ENCODE assay signal across 9 mouse cellular contexts in the genomic region with DNA sequence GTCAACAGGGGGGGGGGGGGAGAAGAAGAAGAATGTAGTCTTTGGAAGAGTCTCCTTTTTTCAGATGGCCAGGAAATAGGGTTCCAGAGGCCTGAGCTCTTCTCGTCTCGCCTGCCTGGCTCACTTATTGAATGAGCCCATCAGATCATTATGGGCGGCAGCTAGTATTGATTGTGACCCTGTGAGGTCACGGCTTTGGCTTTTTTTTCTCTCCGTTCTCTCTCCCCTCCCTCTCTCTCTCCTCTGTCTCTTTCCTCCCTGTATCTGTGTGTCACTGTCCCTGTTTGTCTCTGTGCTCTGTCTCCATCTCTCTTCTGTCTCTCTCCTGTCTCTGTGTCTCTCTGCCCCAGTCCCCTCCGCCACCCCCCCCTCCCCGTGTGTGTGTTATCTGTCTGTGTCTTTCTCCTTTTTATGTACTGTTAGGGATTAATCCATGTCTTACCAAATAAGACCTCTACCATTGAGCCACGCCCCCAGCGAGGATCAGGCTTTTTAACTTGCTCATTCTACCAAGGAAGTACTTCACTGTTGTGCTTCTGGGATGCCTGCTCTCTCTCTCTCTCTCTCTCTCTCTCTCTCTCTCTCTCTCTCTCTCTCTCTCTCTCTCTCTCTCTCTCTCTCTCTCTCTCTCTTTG. TPM values are rescaled to one million over a fixed set of nuclear protein-coding genes. Genes with fewer than 3 reads are reported as not detected.
A peak's percentile ranks its signal among the peaks of the same experiment; 100 is the strongest.
DNase-seq lines count a peak whose midpoint lies in the region; ATAC-seq lines count a peak whose summit lies in the region.
"Had no signal": no experiment of that assay in that cellular context is flagged by ENCODE, and none has a peak within 500 bp of the region (broad histone marks: within the 10 kb centered on the region; RNA-seq: fewer than 3 reads in every experiment).

No protein-coding gene starts in this region.

- WGBS in embryonic facial prominence, embryonic 12.5 days, result 32% methylated on average over 9 of the region's 9 CpGs
- 36% methylated on average over 9 of the region's 9 CpGs for WGBS in limb, embryonic 13.5 days

- no peaks in the 10 kb centered on the region for H3K27me3 ChIP-seq in embryonic facial prominence, embryonic 12.5 days
- no peaks in the 10 kb centered on the region for H3K27me3 ChIP-seq in limb, embryonic 13.5 days

- no peak overlapping the region for H3K4me3 ChIP-seq in embryonic facial prominence, embryonic 12.5 days
- no peak overlapping the region for H3K4me3 ChIP-seq in limb, embryonic 13.5 days

- peak; percentile 33 to 45 for DNase-seq in lung, adult 18-20 months
- DNase-seq in lung, postnatal 25 days (ENCODE audit: low spot score), result no peak
- DNase-seq in retina, embryonic 14.5 days (ENCODE audit: low spot score), result peak; percentile 46
- no peak for DNase-seq in right cerebral cortex, postnatal 14 days
- DNase-seq in adrenal gland, postnatal 25 days, result no peak
- DNase-seq in cerebellum, postnatal 4 days (ENCODE audit: low spot score in 2 of 2), result no peak

- H3K9me3 ChIP-seq in embryonic facial prominence, embryonic 12.5 days, result no peaks in the 10 kb centered on the region
- H3K9me3 ChIP-seq in limb, embryonic 13.5 days, result no peaks in the 10 kb centered on the region

- H3K27ac ChIP-seq in embryonic facial prominence, embryonic 12.5 days, result no peak overlapping the region
- H3K27ac ChIP-seq in limb, embryonic 13.5 days, result no peak overlapping the region

- no peak for ATAC-seq in embryonic facial prominence, embryonic 12.5 days (ENCODE audit: insufficient number of reproducible peaks, insufficient read depth, low FRiP score, low TSS enrichment)
- no peak for ATAC-seq in limb, embryonic 13.5 days (ENCODE audit: low FRiP score, low read depth)

- H3K36me3 ChIP-seq in embryonic facial prominence, embryonic 12.5 days, result no peaks in the 10 kb centered on the region
- no peaks in the 10 kb centered on the region for H3K36me3 ChIP-seq in limb, embryonic 13.5 days

- H3K4me1 ChIP-seq in embryonic facial prominence, embryonic 12.5 days, result peaks cover 39% of the 10 kb centered on the region
- H3K4me1 ChIP-seq in limb, embryonic 13.5 days, result peaks cover 33% of the 10 kb centered on the region

- no peak overlapping the region for H3K9ac ChIP-seq in embryonic facial prominence, embryonic 12.5 days
- H3K9ac ChIP-seq in limb, embryonic 13.5 days, result no peak overlapping the region

- peak overlapping the region; percentile 89 for H3K4me2 ChIP-seq in embryonic facial prominence, embryonic 12.5 days (replicated peaks)
- H3K4me2 ChIP-seq in limb, embryonic 13.5 days (replicated peaks), result peak overlapping the region; percentile 97

RNA-seq across cellular contexts. Expression of a gene that starts 1.5 kb away (rescaled TPM):
- 9.0 and 10.7 TPM in 2 replicates for polyA plus RNA-seq in embryonic facial prominence, embryonic 12.5 days (2016; fragmentation: Nextera tagmentation; extraction: Ambion mirVana)
- polyA plus RNA-seq in limb, embryonic 13.5 days (2015; fragmentation: Nextera tagmentation; extraction: Ambion mirVana), result 7.7 and 9.1 TPM in 2 replicates
- total RNA-seq in adrenal gland, postnatal 25 days (2021), result 31.3 and 41.0 TPM in 2 replicates

RNA-seq across cellular contexts. Expression of a gene that starts 22.0 kb away (rescaled TPM):
- polyA plus RNA-seq in embryonic facial prominence, embryonic 12.5 days (2016; fragmentation: Nextera tagmentation; extraction: Ambion mirVana), result 13.2 and 15.3 TPM in 2 replicates
- polyA plus RNA-seq in limb, embryonic 13.5 days (2015; fragmentation: Nextera tagmentation; extraction: Ambion mirVana), result 11.2 and 11.6 TPM in 2 replicates
- 14.8 and 21.8 TPM in 2 replicates for total RNA-seq in adrenal gland, postnatal 25 days (2021)

RNA-seq across cellular contexts. Expression of a gene that starts 26.5 kb away (rescaled TPM):
- not detected in 2 replicates for polyA plus RNA-seq in embryonic facial prominence, embryonic 12.5 days (2016; fragmentation: Nextera tagmentation; extraction: Ambion mirVana)
- polyA plus RNA-seq in limb, embryonic 13.5 days (2015; fragmentation: Nextera tagmentation; extraction: Ambion mirVana), result not detected in 2 replicates
- 0.52 TPM in 1 of 2 replicates, not detected in the other for total RNA-seq in adrenal gland, postnatal 25 days (2021)
- total RNA-seq: gastrocnemius, postnatal 14 days had no signal

Comparison
In these comparisons a context has a peak if more than half of its experiments do, and no peak if none do; other contexts are left out.
1. DNase-seq: peak in lung, adult 18-20 months (2 of 2) and retina, embryonic 14.5 days (single experiment); none in lung, postnatal 25 days (single experiment), right cerebral cortex, postnatal 14 days (single experiment), adrenal gland, postnatal 25 days (single experiment) and cerebellum, postnatal 4 days (0 of 2).